Mouse (Mus musculus): ENCODE data around the gene Herc3. TPM values are rescaled to one million over a fixed set of nuclear protein-coding genes. Genes with fewer than 3 reads are reported as not detected.

Gene Herc3
- total and polyA plus RNA-seq, 3 experiments = 1.9 to 5.7 TPM; not detected in 1

- H3K27ac ChIP-seq (ENCODE audit: control insufficient read depth, low read depth, low read length) = no peak overlapping the region
- H3K4me1 ChIP-seq (ENCODE audit: control insufficient read depth in 1 of 2, insufficient read depth in 2 of 2, low read length in 2 of 2) = peaks cover 14 to 15% of the 10 kb centered on the region in 2 experiments
- H3K27me3 ChIP-seq (ENCODE audit: control insufficient read depth in 1 of 2, insufficient read depth in 2 of 2, low read length in 2 of 2) = no peaks in the 10 kb centered on the region
- H3K36me3 ChIP-seq (ENCODE audit: control insufficient read depth in 1 of 2, insufficient read depth in 2 of 2, low read length in 2 of 2) = peaks cover 0 to 24% of the 10 kb centered on the region in 2 experiments; a peak in 2 of 4 replicates
- TF ChIP-seq ZC3H11A (IDR thresholded peaks at IDR 0.05; ENCODE audit: low read depth, low read length) (no peak), ZNF384 (IDR thresholded peaks at IDR 0.05; ENCODE audit: low read depth, low read length) (no peak), USF1 (IDR thresholded peaks at IDR 0.05; ENCODE audit: low read depth, low read length) (no peak), CHD2 (IDR thresholded peaks at IDR 0.05; ENCODE audit: low read length) (no peak), E2F4 (IDR thresholded peaks at IDR 0.05; ENCODE audit: borderline replicate concordance, low read depth, low read length) (no peak), TBP (IDR thresholded peaks at IDR 0.05; ENCODE audit: low read depth, low read length) (no peak), POLR2AphosphoS2 (IDR thresholded peaks at IDR 0.05; ENCODE audit: low read length) (no peak), JUND (IDR thresholded peaks at IDR 0.05; ENCODE audit: low read depth, low read length) (no peak), SMC3 (IDR thresholded peaks at IDR 0.05; ENCODE audit: low read depth, low read length) (no peak)
- H3K9me3 ChIP-seq (replicated peaks; ENCODE audit: insufficient read depth, low read length) = no peaks in the 10 kb centered on the region
- no peak overlapping the region for H3K9ac ChIP-seq (ENCODE audit: control insufficient read depth, low read depth, low read length, poor library complexity, severe bottlenecking)
- no peak for DNase-seq (ENCODE audit: low read depth, low spot score)
- H3K79me2 ChIP-seq (ENCODE audit: control insufficient read depth, insufficient read depth, low read length, poor library complexity) = no peaks in the 10 kb centered on the region
- H3K4me3 ChIP-seq (ENCODE audit: control insufficient read depth in 1 of 2, insufficient read depth in 1 of 2, low read depth in 2 of 2, low read length in 2 of 2) = no peak overlapping the region
Measured at GRCm38 (mm10) chr6:58879572-58879971, 48.3 kb downstream of the Herc3 start.

DNA sequence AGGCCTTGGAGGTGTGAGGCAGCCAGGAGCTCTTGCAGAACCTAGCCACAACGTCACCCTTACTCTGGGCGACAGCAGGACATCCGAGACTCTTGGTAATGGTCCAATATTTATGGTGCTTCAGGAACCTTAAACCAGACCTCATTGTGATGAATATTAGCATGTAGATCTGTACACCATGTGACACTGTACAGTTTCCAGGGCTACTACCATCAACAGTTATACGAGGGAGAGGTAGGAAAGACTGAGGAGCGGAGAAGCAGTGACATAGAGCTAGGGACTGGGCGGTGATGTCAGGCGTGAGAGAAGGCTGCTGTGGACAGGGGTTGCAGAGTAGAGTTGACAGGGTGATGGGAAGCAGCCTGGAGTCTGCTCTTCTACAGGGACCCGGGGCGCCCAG is 48.7 kb downstream of the Herc3 start:
- Histone ChIP-seq H3K9ac (ENCODE audit: control insufficient read depth, low read depth, low read length, poor library complexity, severe bottlenecking) (no peak overlapping the region), H3K79me2 (ENCODE audit: control insufficient read depth, insufficient read depth, low read length, poor library complexity) (no peaks in the 10 kb centered on the region), H3K36me3 (ENCODE audit: control insufficient read depth in 1 of 2, insufficient read depth in 2 of 2, low read length in 2 of 2) (peaks cover 0 to 24% of the 10 kb centered on the region in 2 experiments; a peak in 2 of 4 replicates), H3K27ac (ENCODE audit: control insufficient read depth, low read depth, low read length) (no peak overlapping the region), H3K9me3 (replicated peaks; ENCODE audit: insufficient read depth, low read length) (no peaks in the 10 kb centered on the region), H3K4me1 (ENCODE audit: control insufficient read depth in 1 of 2, insufficient read depth in 2 of 2, low read length in 2 of 2) (peaks cover 14 to 15% of the 10 kb centered on the region in 2 experiments), H3K27me3 (ENCODE audit: control insufficient read depth in 1 of 2, insufficient read depth in 2 of 2, low read length in 2 of 2) (no peaks in the 10 kb centered on the region), H3K4me3 (ENCODE audit: control insufficient read depth in 1 of 2, insufficient read depth in 1 of 2, low read depth in 2 of 2, low read length in 2 of 2) (no peak overlapping the region)
- TF ChIP-seq ZKSCAN1 (IDR thresholded peaks at IDR 0.05; ENCODE audit: low read depth, low read length) (no peak), ZNF384 (IDR thresholded peaks at IDR 0.05; ENCODE audit: low read depth, low read length) (no peak), USF1 (IDR thresholded peaks at IDR 0.05; ENCODE audit: low read depth, low read length) (no peak)
- no peak for DNase-seq (ENCODE audit: low read depth, low spot score)

DNA sequence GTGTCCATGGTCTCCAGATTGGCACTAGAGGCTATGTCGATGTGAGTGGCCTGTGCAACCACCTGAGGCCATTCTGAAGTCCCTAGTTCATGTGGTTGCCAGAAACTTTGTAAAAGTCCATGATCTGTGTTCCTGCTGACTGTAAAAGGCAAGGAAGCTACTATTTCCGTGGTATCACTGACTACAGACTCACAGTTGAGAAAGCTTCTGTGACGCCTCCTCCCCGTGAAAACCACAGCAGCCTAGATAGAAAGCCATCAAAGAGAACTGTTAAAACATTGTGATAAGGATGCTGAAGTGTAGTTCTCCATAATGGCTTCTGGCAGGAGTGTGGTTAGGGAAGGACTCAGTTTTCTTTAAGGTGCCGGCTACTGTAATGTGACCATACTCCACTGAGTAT is 49.6 kb downstream of the Herc3 start:
- Histone ChIP-seq H3K4me1 (ENCODE audit: control insufficient read depth in 1 of 2, insufficient read depth in 2 of 2, low read length in 2 of 2) (peaks cover 14 to 15% of the 10 kb centered on the region in 2 experiments), H3K79me2 (ENCODE audit: control insufficient read depth, insufficient read depth, low read length, poor library complexity) (no peaks in the 10 kb centered on the region), H3K27me3 (ENCODE audit: control insufficient read depth in 1 of 2, insufficient read depth in 2 of 2, low read length in 2 of 2) (no peaks in the 10 kb centered on the region), H3K36me3 (ENCODE audit: control insufficient read depth in 1 of 2, insufficient read depth in 2 of 2, low read length in 2 of 2) (peaks cover 0 to 24% of the 10 kb centered on the region in 2 experiments; a peak in 2 of 4 replicates), H3K9me3 (replicated peaks; ENCODE audit: insufficient read depth, low read length) (no peaks in the 10 kb centered on the region), H3K4me3 (ENCODE audit: control insufficient read depth in 1 of 2, insufficient read depth in 1 of 2, low read depth in 2 of 2, low read length in 2 of 2) (peak overlapping the region; percentile 23 to 34; a peak in 2 of 4 replicates), H3K27ac (ENCODE audit: control insufficient read depth, low read depth, low read length) (peak overlapping the region; percentile 86), H3K9ac (ENCODE audit: control insufficient read depth, low read depth, low read length, poor library complexity, severe bottlenecking) (peak overlapping the region; percentile 22)
- DNase-seq (ENCODE audit: low read depth, low spot score) = peak; percentile 81
- peak; percentile 79 for TF ChIP-seq GATA1 (IDR thresholded peaks at IDR 0.05; ENCODE audit: low read depth, low read length)
- TF ChIP-seq POLR2AphosphoS2 (IDR thresholded peaks at IDR 0.05; ENCODE audit: low read length) = no peak
- no peak for TF ChIP-seq UBTF (IDR thresholded peaks at IDR 0.05; ENCODE audit: borderline replicate concordance, insufficient read depth, low read depth, low read length)
- no peak for TF ChIP-seq CTCF (IDR thresholded peaks at IDR 0.05 in 2 of 3, conservative IDR thresholded peaks at IDR 0.05 in 1 of 3; ENCODE audit: control insufficient read depth in 1 of 3, insufficient read depth in 1 of 3, low read depth in 2 of 3, low read length in 3 of 3, poor library complexity in 1 of 3, severe bottlenecking in 1 of 3)
- TF ChIP-seq HCFC1 (IDR thresholded peaks at IDR 0.05; ENCODE audit: low read depth, low read length) = peak; percentile 62
- no peak for TF ChIP-seq USF2 (IDR thresholded peaks at IDR 0.05; ENCODE audit: borderline replicate concordance in 1 of 2, insufficient read depth in 1 of 2, low read depth in 1 of 2, low read length in 2 of 2)
- no peak for TF ChIP-seq ZC3H11A (IDR thresholded peaks at IDR 0.05; ENCODE audit: low read depth, low read length)
- TF ChIP-seq POLR2A (IDR thresholded peaks at IDR 0.05; ENCODE audit: control insufficient read depth in 1 of 2, insufficient read depth in 1 of 2, low read depth in 1 of 2, low read length in 2 of 2, poor library complexity in 1 of 2) = no peak
- TF ChIP-seq RCOR1 (IDR thresholded peaks at IDR 0.05; ENCODE audit: low read depth, low read length) = peak; percentile 73
- TF ChIP-seq MXI1 (IDR thresholded peaks at IDR 0.05; ENCODE audit: low read depth, low read length) = peak; percentile 39; the same call in 1 of the 2 replicates
- no peak for TF ChIP-seq CHD1 (IDR thresholded peaks at IDR 0.05; ENCODE audit: low read depth, low read length)
- TF ChIP-seq E2F4 (IDR thresholded peaks at IDR 0.05; ENCODE audit: borderline replicate concordance, low read depth, low read length) = no peak
- no peak for TF ChIP-seq ZNF384 (IDR thresholded peaks at IDR 0.05; ENCODE audit: low read depth, low read length)
- TF ChIP-seq MYB (IDR thresholded peaks at IDR 0.05; ENCODE audit: low read depth, low read length) = 0 out of 2 replicates have a peak, but pooled peaks have one; percentile 45
- TF ChIP-seq EP300 (IDR thresholded peaks at IDR 0.05; ENCODE audit: low read depth in 1 of 2, low read length in 2 of 2) = peak; percentile 75 to 88
- peak; percentile 56; the same call in 1 of the 2 replicates for TF ChIP-seq TCF12 (IDR thresholded peaks at IDR 0.05; ENCODE audit: low read depth, low read length)
- no peak for TF ChIP-seq GABPA (IDR thresholded peaks at IDR 0.05; ENCODE audit: low read depth, low read length)
- no peak for TF ChIP-seq RAD21 (IDR thresholded peaks at IDR 0.05; ENCODE audit: low read depth, low read length)
- TF ChIP-seq NRF1 (IDR thresholded peaks at IDR 0.05; ENCODE audit: insufficient read depth, low read depth, low read length, poor library complexity, severe bottlenecking) = no peak

Measured in MEL (cell line).